Mouse (Mus musculus): ENCODE results near the gene Plekhm2. TPM values are rescaled to one million over a fixed set of nuclear protein-coding genes. Genes with fewer than 3 reads are reported as not detected.

Gene Plekhm2
- polyA plus RNA-seq, 1 experiment from 2014 or later: 8.3 TPM

GRCm38 (mm10) chr4:141599251-141600141, 65.2 kb downstream of the Plekhm2 start:
- 1% methylated on average over 45 of the region's 57 CpGs for WGBS
- Histone ChIP-seq H3K9me3 (no peaks in the 10 kb centered on the region), H3K4me1 (replicated peaks) (peaks cover 22% of the 10 kb centered on the region), H3K27me3 (peaks cover 28% of the 10 kb centered on the region), H3K4me3 (replicated peaks) (peak overlapping the region; percentile 59), H3K9ac (replicated peaks) (peak overlapping the region; percentile 73), H3K4me2 (replicated peaks) (peak overlapping the region; percentile 89), H3K27ac (no peak overlapping the region), H3K36me3 (peaks cover 4% of the 10 kb centered on the region; the same call in 1 of the 2 replicates)
- ATAC-seq: peak; percentile 47

GRCm38 (mm10) chr4:141598894-141599250, 65.8 kb downstream of the Plekhm2 start:
- ATAC-seq: no peak
- Histone ChIP-seq H3K27ac (no peak overlapping the region), H3K4me2 (replicated peaks) (peak overlapping the region; percentile 89), H3K9me3 (no peaks in the 10 kb centered on the region), H3K27me3 (peaks cover 28% of the 10 kb centered on the region), H3K4me3 (replicated peaks) (peak overlapping the region; percentile 59), H3K4me1 (replicated peaks) (peaks cover 22% of the 10 kb centered on the region), H3K9ac (replicated peaks) (peak overlapping the region; percentile 73), H3K36me3 (peaks cover 9% of the 10 kb centered on the region; the same call in 1 of the 2 replicates)
- WGBS: under 1% methylated on average over 9 of the region's 9 CpGs

- no peaks in the 10 kb centered on the region for H3K9me3 ChIP-seq
- H3K27me3 ChIP-seq: peaks cover 28% of the 10 kb centered on the region
- 1% methylated on average over 19 of the region's 19 CpGs for WGBS
- H3K4me3 ChIP-seq (replicated peaks): peak overlapping the region; percentile 59
- peaks cover 9% of the 10 kb centered on the region; the same call in 1 of the 2 replicates for H3K36me3 ChIP-seq
- H3K9ac ChIP-seq (replicated peaks): peak overlapping the region; percentile 73; the same call in 1 of the 2 replicates
- ATAC-seq: peak; percentile 37; the same call in 1 of the 2 replicates
- H3K27ac ChIP-seq: no peak overlapping the region
- H3K4me1 ChIP-seq (replicated peaks): peaks cover 22% of the 10 kb centered on the region
- H3K4me2 ChIP-seq (replicated peaks): peak overlapping the region; percentile 89
Measured at GRCm38 (mm10) chr4:141598199-141598893, 66.4 kb downstream of the Plekhm2 start.

- H3K27me3 ChIP-seq: peaks cover 28% of the 10 kb centered on the region
- H3K27ac ChIP-seq: no peak overlapping the region
- no peak overlapping the region for H3K4me3 ChIP-seq (replicated peaks)
- H3K4me2 ChIP-seq (replicated peaks): no peak overlapping the region
- H3K36me3 ChIP-seq: peaks cover 10% of the 10 kb centered on the region; the same call in 1 of the 2 replicates
- H3K9me3 ChIP-seq: no peaks in the 10 kb centered on the region
- no peak overlapping the region for H3K9ac ChIP-seq (replicated peaks)
- peaks cover 22% of the 10 kb centered on the region for H3K4me1 ChIP-seq (replicated peaks)
- WGBS: 85% methylated on average over 8 of the region's 8 CpGs
- no peak for ATAC-seq
Measured at GRCm38 (mm10) chr4:141596700-141597328, 67.9 kb downstream of the Plekhm2 start.

GRCm38 (mm10) chr4:141595605-141596268, 69.0 kb downstream of the Plekhm2 start:
- Histone ChIP-seq H3K4me3 (replicated peaks) (no peak overlapping the region), H3K9ac (replicated peaks) (no peak overlapping the region), H3K4me2 (replicated peaks) (no peak overlapping the region), H3K9me3 (no peaks in the 10 kb centered on the region), H3K4me1 (replicated peaks) (peaks cover 22% of the 10 kb centered on the region), H3K27ac (no peak overlapping the region), H3K27me3 (peaks cover 23% of the 10 kb centered on the region), H3K36me3 (peaks cover 15% of the 10 kb centered on the region; the same call in 1 of the 2 replicates)
- ATAC-seq: no peak
- 82% methylated on average over 9 of the region's 9 CpGs for WGBS

GRCm38 (mm10) chr4:141595138-141595537, 69.6 kb downstream of the Plekhm2 start:
- no peak for ATAC-seq
- Histone ChIP-seq H3K4me2 (replicated peaks) (no peak overlapping the region), H3K27me3 (peaks cover 23% of the 10 kb centered on the region), H3K9me3 (no peaks in the 10 kb centered on the region), H3K4me3 (replicated peaks) (no peak overlapping the region), H3K9ac (replicated peaks) (no peak overlapping the region), H3K27ac (no peak overlapping the region), H3K4me1 (replicated peaks) (peaks cover 22% of the 10 kb centered on the region), H3K36me3 (peaks cover 15% of the 10 kb centered on the region; the same call in 1 of the 2 replicates)
- 92% methylated on average over 11 of the region's 11 CpGs for WGBS

GRCm38 (mm10) chr4:141591547-141591946, 73.2 kb downstream of the Plekhm2 start:
- no peak for ATAC-seq
- Histone ChIP-seq H3K36me3 (peaks cover 21% of the 10 kb centered on the region; the same call in 1 of the 2 replicates), H3K9ac (replicated peaks) (no peak overlapping the region), H3K9me3 (no peaks in the 10 kb centered on the region), H3K27ac (no peak overlapping the region), H3K4me1 (replicated peaks) (no peaks in the 10 kb centered on the region), H3K4me3 (replicated peaks) (no peak overlapping the region), H3K4me2 (replicated peaks) (no peak overlapping the region), H3K27me3 (no peaks in the 10 kb centered on the region)
- 18% methylated on average over 3 of the region's 3 CpGs for WGBS

- Histone ChIP-seq H3K4me3 (replicated peaks) (no peak overlapping the region), H3K9ac (replicated peaks) (no peak overlapping the region), H3K27ac (no peak overlapping the region), H3K4me1 (replicated peaks) (no peaks in the 10 kb centered on the region), H3K36me3 (peaks cover 6% of the 10 kb centered on the region), H3K4me2 (replicated peaks) (no peak overlapping the region), H3K9me3 (no peaks in the 10 kb centered on the region), H3K27me3 (no peaks in the 10 kb centered on the region)
- WGBS: 94% methylated on average over 8 of the region's 8 CpGs
- ATAC-seq: no peak
Measured at GRCm38 (mm10) chr4:141583919-141584318, 80.8 kb downstream of the Plekhm2 start.

GRCm38 (mm10) chr4:141581051-141581450, 83.6 kb downstream of the Plekhm2 start:
- Histone ChIP-seq H3K36me3 (peaks cover 15% of the 10 kb centered on the region), H3K4me2 (replicated peaks) (no peak overlapping the region), H3K27ac (no peak overlapping the region), H3K9ac (replicated peaks) (no peak overlapping the region), H3K4me3 (replicated peaks) (no peak overlapping the region), H3K4me1 (replicated peaks) (no peaks in the 10 kb centered on the region), H3K27me3 (no peaks in the 10 kb centered on the region), H3K9me3 (no peaks in the 10 kb centered on the region)
- 88% methylated on average over 13 of the region's 13 CpGs for WGBS
- ATAC-seq: no peak

GRCm38 (mm10) chr4:141578833-141579232, 85.9 kb downstream of the Plekhm2 start:
- Histone ChIP-seq H3K4me3 (replicated peaks) (no peak overlapping the region), H3K4me2 (replicated peaks) (no peak overlapping the region), H3K27ac (no peak overlapping the region), H3K9ac (replicated peaks) (no peak overlapping the region), H3K4me1 (replicated peaks) (no peaks in the 10 kb centered on the region), H3K9me3 (no peaks in the 10 kb centered on the region), H3K36me3 (peaks cover 10% of the 10 kb centered on the region; the same call in 1 of the 2 replicates), H3K27me3 (no peaks in the 10 kb centered on the region)
- WGBS: 87% methylated on average over 3 of the region's 3 CpGs
- ATAC-seq: no peak

- Histone ChIP-seq H3K27ac (no peak overlapping the region), H3K4me3 (replicated peaks) (no peak overlapping the region), H3K4me2 (replicated peaks) (no peak overlapping the region), H3K9ac (replicated peaks) (no peak overlapping the region), H3K9me3 (no peaks in the 10 kb centered on the region), H3K36me3 (peaks cover 10% of the 10 kb centered on the region; the same call in 1 of the 2 replicates), H3K27me3 (no peaks in the 10 kb centered on the region), H3K4me1 (replicated peaks) (no peaks in the 10 kb centered on the region)
- no peak for ATAC-seq
- WGBS: 91% methylated on average over 7 of the region's 7 CpGs
Measured at GRCm38 (mm10) chr4:141576877-141577276, 87.8 kb downstream of the Plekhm2 start.

All from midbrain, embryonic 13.5 days (tissue).